Comparison of ENCODE assay signal across 10 mouse cellular contexts in the genomic region with DNA sequence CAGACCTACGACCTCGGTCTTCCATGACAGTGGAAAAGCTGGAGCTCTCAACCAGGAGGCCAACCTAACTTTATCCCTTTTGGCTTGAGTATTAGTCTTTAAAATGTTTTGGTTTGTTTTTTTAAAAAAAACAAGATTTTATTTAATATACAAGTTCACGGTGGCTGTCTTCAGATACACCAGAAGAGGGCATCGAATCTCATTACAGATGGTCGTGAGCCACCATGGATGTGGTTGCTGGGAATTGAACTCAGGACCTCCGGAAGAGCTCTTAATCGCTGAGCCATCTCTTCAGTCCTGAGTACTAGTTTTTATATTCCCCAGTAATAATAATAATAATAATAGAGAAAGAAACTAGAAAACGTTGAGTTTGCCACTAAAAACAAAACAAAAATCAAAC. TPM values are rescaled to one million over a fixed set of nuclear protein-coding genes. Genes with fewer than 3 reads are reported as not detected.
DNase-seq lines count a peak whose midpoint lies in the region; ATAC-seq and TF ChIP-seq lines count a peak whose summit lies in the region.
"Had no signal": no experiment of that assay in that cellular context is flagged by ENCODE, and none has a peak within 500 bp of the region (broad histone marks: within the 10 kb centered on the region; RNA-seq: fewer than 3 reads in every experiment).

No protein-coding gene starts in this region.

- peak overlapping the region; percentile 96 for H3K4me3 ChIP-seq in heart, embryonic 10.5 days
- peak overlapping the region; percentile 87 for H3K4me3 ChIP-seq in C2C12 (ENCODE audit: insufficient read depth, poor library complexity, severe bottlenecking)
- H3K4me3 ChIP-seq in forebrain, embryonic 13.5 days, result peak overlapping the region; percentile 100
- peak overlapping the region; percentile 41 to 68; a peak in 3 of 4 replicates for H3K4me3 ChIP-seq in liver, embryonic 14.5 days (ENCODE audit: insufficient read depth in 1 of 2, low read depth in 2 of 2, low read length in 2 of 2)

- 65% methylated on average over 8 of the region's 8 CpGs for WGBS in heart, embryonic 10.5 days
- WGBS in forebrain, embryonic 13.5 days, result 59% methylated on average over 8 of the region's 8 CpGs
- WGBS in liver, embryonic 14.5 days (ENCODE audit: insufficient replicate concordance), result 60% methylated on average over 8 of the region's 8 CpGs

- H3K79me2 ChIP-seq in C2C12 (ENCODE audit: control insufficient read depth, insufficient read depth), result peaks cover 65% of the 10 kb centered on the region

- peaks cover 17% of the 10 kb centered on the region for H3K4me1 ChIP-seq in heart, embryonic 10.5 days
- H3K4me1 ChIP-seq in forebrain, embryonic 13.5 days, result peaks cover 39% of the 10 kb centered on the region
- H3K4me1 ChIP-seq in liver, embryonic 14.5 days (replicated peaks; ENCODE audit: control insufficient read depth in 2 of 2, insufficient read depth in 2 of 2, low read length in 1 of 2), result peaks cover 16 to 20% of the 10 kb centered on the region in 2 experiments

- no peak for TF ChIP-seq EP300 in liver, embryonic 14.5 days (IDR thresholded peaks at IDR 0.05; ENCODE audit: low read depth)

- H3K27me3 ChIP-seq in heart, embryonic 10.5 days (ENCODE audit: insufficient read depth, poor library complexity, severe bottlenecking), result no peaks in the 10 kb centered on the region
- H3K27me3 ChIP-seq in C2C12 (ENCODE audit: control insufficient read depth, insufficient read depth, insufficient read length), result no peaks in the 10 kb centered on the region
- H3K27me3 ChIP-seq in forebrain, embryonic 13.5 days, result no peaks in the 10 kb centered on the region
- no peaks in the 10 kb centered on the region for H3K27me3 ChIP-seq in liver, embryonic 14.5 days (ENCODE audit: control insufficient read depth, insufficient read depth, low read length)

- intact Hi-C loops in heart, postnatal 36 days (cut with DNase I), result loop anchor here (2.0 kb wide), 1 partner anchor 35 kb away; no protein-coding TSS in a partner anchor

- no peaks in the 10 kb centered on the region for H3K9me3 ChIP-seq in heart, embryonic 10.5 days
- H3K9me3 ChIP-seq in forebrain, embryonic 13.5 days (replicated peaks), result no peaks in the 10 kb centered on the region
- H3K9me3 ChIP-seq in liver, embryonic 14.5 days (ENCODE audit: control insufficient read depth, low read length), result no peaks in the 10 kb centered on the region

- ATAC-seq in forebrain, embryonic 13.5 days, result no peak
- ATAC-seq in liver, embryonic 14.5 days (ENCODE audit: insufficient read depth), result no peak

- no peak for TF ChIP-seq CTCF in C2C12 (IDR thresholded peaks at IDR 0.05; ENCODE audit: control insufficient read depth, insufficient read depth, insufficient read length)
- 0 out of 2 replicates have a peak, but pooled peaks have one; percentile 6 for TF ChIP-seq CTCF in liver, embryonic 14.5 days (IDR thresholded peaks at IDR 0.05; ENCODE audit: low read depth)

- DNase-seq in heart, embryonic 10.5 days (ENCODE audit: low spot score), result no peak
- DNase-seq in heart, postnatal 36 days, result no peak
- no peak for DNase-seq in liver, embryonic 14.5 days (ENCODE audit: low read depth in 3 of 3, low spot score in 3 of 3)
- no peak for DNase-seq in cerebellum, adult 11-12 months
- no peak for DNase-seq in urinary bladder, postnatal 36 days (ENCODE audit: low spot score in 2 of 2)
- no peak for DNase-seq in left cerebral cortex, adult 18-20 months (ENCODE audit: low spot score in 2 of 2)
- DNase-seq: cerebellum, adult 9-11 months had no signal

- no peak overlapping the region for H3K27ac ChIP-seq in heart, embryonic 10.5 days
- no peak overlapping the region for H3K27ac ChIP-seq in forebrain, embryonic 13.5 days
- H3K27ac ChIP-seq in liver, embryonic 14.5 days, result no peak overlapping the region

- H3K36me3 ChIP-seq in heart, embryonic 10.5 days, result peaks cover 45% of the 10 kb centered on the region
- H3K36me3 ChIP-seq in C2C12 (ENCODE audit: control insufficient read depth, insufficient read depth), result peaks cover 39% of the 10 kb centered on the region
- peaks cover 39% of the 10 kb centered on the region for H3K36me3 ChIP-seq in forebrain, embryonic 13.5 days (ENCODE audit: poor library complexity, severe bottlenecking)
- H3K36me3 ChIP-seq in liver, embryonic 14.5 days (replicated peaks; ENCODE audit: control insufficient read depth, insufficient read depth, low read depth), result peaks cover 47% of the 10 kb centered on the region

- H3K4me2 ChIP-seq in forebrain, embryonic 13.5 days, result peak overlapping the region; percentile 73
- peak overlapping the region; percentile 96 for H3K4me2 ChIP-seq in liver, embryonic 14.5 days (ENCODE audit: low read depth)

- no peak overlapping the region for H3ac ChIP-seq in C2C12 (ENCODE audit: control insufficient read depth, insufficient read length, low read depth)

- H3K9ac ChIP-seq in forebrain, embryonic 13.5 days, result peak overlapping the region; percentile 98; the same call in 1 of the 2 replicates
- peak overlapping the region; percentile 92 for H3K9ac ChIP-seq in liver, embryonic 14.5 days (replicated peaks)

- H3K79me3 ChIP-seq in C2C12 (ENCODE audit: low read depth), result peaks cover 54% of the 10 kb centered on the region

TF ChIP-seq in C2C12, 6 proteins besides CTCF, POLR2A, EP300 and RAD21:
- no peak for TF ChIP-seq CEBPB (IDR thresholded peaks at IDR 0.05; ENCODE audit: low read depth)
- TF ChIP-seq MYOG (IDR thresholded peaks at IDR 0.05; ENCODE audit: control insufficient read depth, extremely low read depth, insufficient read length), result no peak
- TF ChIP-seq MAX (IDR thresholded peaks at IDR 0.05), result no peak
- no peak for TF ChIP-seq MYOD1 (IDR thresholded peaks at IDR 0.05; ENCODE audit: control insufficient read depth, insufficient read length, low read depth)
TF ChIP-seq in C2C12: peak in this region for 0.

RNA-seq across cellular contexts. Expression of a gene that starts 2.0 kb away (rescaled TPM):
- polyA plus RNA-seq in heart, embryonic 10.5 days (2016; fragmentation: Nextera tagmentation; extraction: Ambion mirVana), result 39.6 and 52.5 TPM in 2 replicates
- total RNA-seq in heart, postnatal 36 days (2021), result 10 to 100 TPM; 74.5 to 76.1 TPM
- 12.1 TPM for polyA plus RNA-seq in C2C12 (2012; fragmentation: generic; extraction: Trizol)
- polyA plus RNA-seq in forebrain, embryonic 13.5 days (2015; fragmentation: Nextera tagmentation; extraction: Ambion mirVana), result 85.0 and 88.2 TPM in 2 replicates
- 17.1 and 25.2 TPM in 2 replicates for polyA plus RNA-seq in liver, embryonic 14.5 days (2012; rRNA removed)
- polyA plus RNA-seq in liver, embryonic 14.5 days (2014; fragmentation: Nextera tagmentation; extraction: Ambion mirVana), result 15.0 and 16.7 TPM in 2 replicates
- total RNA-seq in left cerebral cortex, adult 18-20 months (2021), result 100 to 1,000 TPM; 158 to 165 TPM

RNA-seq across cellular contexts. Expression of a gene that starts 32.3 kb away (rescaled TPM):
- polyA plus RNA-seq in heart, embryonic 10.5 days (2016; fragmentation: Nextera tagmentation; extraction: Ambion mirVana), result 12.3 and 13.6 TPM in 2 replicates
- 10 to 100 TPM; 15.0 to 15.9 TPM for total RNA-seq in heart, postnatal 36 days (2021)
- polyA plus RNA-seq in C2C12 (2012; fragmentation: generic; extraction: Trizol), result 175 TPM
- 9.4 and 10.9 TPM in 2 replicates for polyA plus RNA-seq in forebrain, embryonic 13.5 days (2015; fragmentation: Nextera tagmentation; extraction: Ambion mirVana)
- 59.0 and 59.7 TPM in 2 replicates for polyA plus RNA-seq in liver, embryonic 14.5 days (2012; rRNA removed)
- 10.6 and 11.4 TPM in 2 replicates for polyA plus RNA-seq in liver, embryonic 14.5 days (2014; fragmentation: Nextera tagmentation; extraction: Ambion mirVana)
- total RNA-seq in left cerebral cortex, adult 18-20 months (2021), result 1 to 10 TPM; 6.1 to 7.4 TPM

RNA-seq across cellular contexts. Expression of a gene that starts 34.2 kb away (rescaled TPM):
- polyA plus RNA-seq in heart, embryonic 10.5 days (2016; fragmentation: Nextera tagmentation; extraction: Ambion mirVana), result 0.35 and 0.53 TPM in 2 replicates
- 100 to 1,000 TPM; 204 to 236 TPM for total RNA-seq in heart, postnatal 36 days (2021)
- polyA plus RNA-seq in C2C12 (2012; fragmentation: generic; extraction: Trizol), result not detected
- 2.7 and 3.3 TPM in 2 replicates for polyA plus RNA-seq in forebrain, embryonic 13.5 days (2015; fragmentation: Nextera tagmentation; extraction: Ambion mirVana)
- polyA plus RNA-seq in liver, embryonic 14.5 days (2012; rRNA removed), result 1.7 TPM in 2 replicates
- polyA plus RNA-seq in liver, embryonic 14.5 days (2014; fragmentation: Nextera tagmentation; extraction: Ambion mirVana), result 1.5 and 1.7 TPM in 2 replicates
- total RNA-seq in left cerebral cortex, adult 18-20 months (2021), result 100 to 1,000 TPM; 148 to 164 TPM

RNA-seq across cellular contexts. Expression of a gene that starts 39.0 kb away (rescaled TPM):
- 1.9 and 8.8 TPM in 2 replicates for polyA plus RNA-seq in heart, embryonic 10.5 days (2016; fragmentation: Nextera tagmentation; extraction: Ambion mirVana)
- total RNA-seq in heart, postnatal 36 days (2021), result not detected
- polyA plus RNA-seq in C2C12 (2012; fragmentation: generic; extraction: Trizol), result not detected
- polyA plus RNA-seq in forebrain, embryonic 13.5 days (2015; fragmentation: Nextera tagmentation; extraction: Ambion mirVana), result 1.5 and 2.5 TPM in 2 replicates
- 0.08 TPM in 1 of 2 replicates, not detected in the other for polyA plus RNA-seq in liver, embryonic 14.5 days (2012; rRNA removed)
- polyA plus RNA-seq in liver, embryonic 14.5 days (2014; fragmentation: Nextera tagmentation; extraction: Ambion mirVana), result not detected in 2 replicates
- not detected for total RNA-seq in left cerebral cortex, adult 18-20 months (2021)
- total RNA-seq: left cerebral cortex, postnatal 10 days had no signal
